Mouse (Mus musculus) neural tube, embryonic 14.5 days (tissue): ENCODE data around the gene Tyw5. TPM values are rescaled to one million over a fixed set of nuclear protein-coding genes. Genes with fewer than 3 reads are reported as not detected.

ENCODE experiments used
- ATAC-seq: fragments of 200-750 bp; cut with Nextera tagmentation; 2 replicates; pipeline ENCODE4 v1.8.0; 2017; ENCODE audit warnings: low read depth, mild to moderate bottlenecking, moderate TSS enrichment, moderate library complexity
- H3K27ac ChIP-seq: fragments of 300-500 bp; sonication (generic); 2 replicates; pipeline ENCODE4 v1.5.1; 2014; ENCODE audit warnings: low read depth, mild to moderate bottlenecking, control low read depth, low read length, moderate library complexity, mixed read lengths
- H3K27me3 ChIP-seq: fragments of 300-500 bp; sonication (generic); 2 replicates; pipeline ENCODE4 v1.6.1; 2014; ENCODE audit warnings: low read length; ENCODE audit not compliant: control insufficient read depth, insufficient read depth
- H3K36me3 ChIP-seq: fragments of 300-500 bp; sonication (generic); 2 replicates; pipeline ENCODE4 v1.6.1; 2014; ENCODE audit warnings: low read length, mixed read lengths; ENCODE audit not compliant: control insufficient read depth, insufficient read depth
- H3K4me1 ChIP-seq: fragments of 300-500 bp; sonication (generic); 2 replicates; pipeline ENCODE4 v1.6.1; 2014; ENCODE audit warnings: low read length; ENCODE audit not compliant: control insufficient read depth, insufficient read depth
- H3K4me2 ChIP-seq: fragments of 300-500 bp; sonication (generic); 2 replicates; pipeline ENCODE4 v1.6.1; 2014; ENCODE audit warnings: mild to moderate bottlenecking, low read depth, low read length, control low read depth
- H3K4me3 ChIP-seq: fragments of 300-500 bp; sonication (generic); 2 replicates; pipeline ENCODE4 v1.5.1; 2014; ENCODE audit warnings: low read depth, low read length, control low read depth, mixed read lengths
- H3K9ac ChIP-seq: fragments of 300-500 bp; sonication (generic); replicated peaks from 2 replicates; pipeline ENCODE4 v1.6.1; 2014; ENCODE audit warnings: low read depth, mild to moderate bottlenecking, control low read depth, low read length, mixed read lengths
- H3K9me3 ChIP-seq: fragments of 300-500 bp; sonication (generic); 2 replicates; pipeline ENCODE4 v1.6.1; 2016; ENCODE audit warnings: low read length; ENCODE audit not compliant: control insufficient read depth
- WGBS: fragments of 180-500 bp; shearing (Covaris S2); extraction: QIAGEN DNeasy Blood & Tissue Kit; methylation state at CpG from one replicate; pipeline ENCODE4 v1.1.7; 2014; 5-methylcytosine and 5-hydroxymethylcytosine counted together
- polyA plus RNA-seq: library from polyadenylated mRNA; unstranded; fragments of >200 nt; fragmentation: Nextera tagmentation; extraction: Ambion mirVana; gene quantifications from 2 replicates; pipeline ENCODE4 v1.2.1, GENCODE M21; 2014

Gene Tyw5
- polyA plus RNA-seq, 1 experiment from 2014 or later: 27.2 TPM

DNA sequence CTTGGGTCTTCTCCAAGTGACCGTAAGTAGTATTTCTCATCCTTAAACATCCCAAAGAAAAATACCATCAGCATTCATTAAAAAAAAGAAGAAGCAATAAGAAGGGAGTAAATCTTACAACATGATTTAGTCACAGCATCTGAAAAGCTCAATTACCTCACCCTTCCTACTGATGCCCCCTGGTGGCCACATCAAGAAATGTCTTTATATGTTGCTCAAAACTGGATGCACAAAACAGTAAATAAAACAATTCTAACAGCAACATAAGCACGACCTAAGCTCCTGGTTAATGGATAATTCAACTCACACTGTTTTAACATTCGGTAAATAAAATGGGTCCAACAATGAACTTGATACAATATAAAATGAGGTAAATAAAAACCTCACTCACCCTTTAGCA lies 12.8 kb downstream of the Tyw5 start:
- H3K27me3 ChIP-seq: no peaks in the 10 kb centered on the region
- H3K4me2 ChIP-seq: no peak overlapping the region
- H3K9ac ChIP-seq: no peak overlapping the region
- 73% methylated on average over 3 of the region's 3 CpGs for WGBS
- no peak overlapping the region for H3K4me3 ChIP-seq
- H3K4me1 ChIP-seq: no peaks in the 10 kb centered on the region
- H3K27ac ChIP-seq: no peak overlapping the region
- ATAC-seq: 0 out of 2 replicates have a peak, but pooled peaks have one; percentile 4
- peaks cover 5% of the 10 kb centered on the region; the same call in 1 of the 2 replicates for H3K36me3 ChIP-seq
- H3K9me3 ChIP-seq: no peaks in the 10 kb centered on the region

DNA sequence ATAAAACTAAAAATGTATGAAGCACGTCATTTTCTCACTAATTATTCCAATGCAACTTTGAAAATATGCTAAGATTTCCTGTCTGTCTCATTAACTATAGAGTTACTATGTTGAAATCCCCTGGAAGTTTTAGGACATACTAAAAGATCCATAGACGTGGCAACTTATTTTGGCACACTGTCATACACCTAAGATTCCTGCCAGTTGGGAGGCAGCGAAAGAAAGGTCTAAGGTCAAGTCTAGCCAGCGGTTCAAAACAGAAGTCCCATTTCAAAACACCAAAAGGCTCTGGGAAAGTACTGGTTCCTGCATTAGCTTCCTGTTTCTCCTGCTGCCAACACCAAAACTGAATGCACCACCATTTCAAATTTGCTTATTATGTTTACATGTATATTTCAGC lies 14.5 kb downstream of the Tyw5 start:
- Histone ChIP-seq H3K9me3 (no peaks in the 10 kb centered on the region), H3K4me1 (no peaks in the 10 kb centered on the region), H3K4me3 (no peak overlapping the region), H3K36me3 (peaks cover 5% of the 10 kb centered on the region; the same call in 1 of the 2 replicates), H3K27me3 (no peaks in the 10 kb centered on the region), H3K4me2 (no peak overlapping the region), H3K27ac (no peak overlapping the region), H3K9ac (no peak overlapping the region)
- WGBS: 85% methylated on average over 4 of the region's 4 CpGs
- ATAC-seq: no peak

DNA sequence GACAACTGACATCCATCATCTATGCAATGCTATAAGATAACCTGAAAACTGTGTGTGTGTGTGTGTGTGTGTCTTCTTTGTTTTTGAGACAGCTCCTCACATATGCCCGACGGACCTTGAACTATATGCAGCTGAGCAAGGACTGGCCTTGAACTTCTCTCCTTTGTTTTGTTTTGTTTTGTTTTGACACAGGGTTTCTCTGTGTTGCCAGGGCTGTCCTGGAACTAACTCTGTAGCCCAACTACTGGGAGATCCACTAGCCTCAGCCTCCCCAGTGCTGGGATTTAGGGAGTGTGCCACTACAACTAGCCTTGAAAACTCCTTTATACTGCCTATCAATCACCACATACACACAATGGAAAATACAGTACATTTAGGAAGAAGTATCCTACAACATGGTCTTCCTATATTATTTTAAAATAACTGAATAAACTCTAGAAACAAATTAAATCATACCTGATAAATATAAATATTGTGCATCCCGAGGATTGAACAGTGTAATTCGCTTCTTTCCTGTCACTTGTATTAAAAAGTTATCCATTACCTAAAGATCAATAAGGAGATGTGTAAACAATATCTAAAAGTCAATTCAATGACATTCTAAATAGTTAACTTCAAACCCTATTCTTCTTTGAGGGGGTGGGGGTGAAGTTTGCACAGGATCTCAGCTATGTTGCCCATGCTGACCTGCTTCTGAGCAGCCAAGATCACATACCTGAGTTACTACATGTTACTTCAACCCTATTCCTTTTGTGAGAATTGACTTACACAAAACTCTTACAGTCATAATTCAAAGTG lies 15.7 kb downstream of the Tyw5 start:
- Histone ChIP-seq H3K27me3 (no peaks in the 10 kb centered on the region), H3K27ac (no peak overlapping the region), H3K4me3 (no peak overlapping the region), H3K9ac (no peak overlapping the region), H3K4me2 (no peak overlapping the region), H3K36me3 (peaks cover 5% of the 10 kb centered on the region; the same call in 1 of the 2 replicates), H3K4me1 (no peaks in the 10 kb centered on the region), H3K9me3 (no peaks in the 10 kb centered on the region)
- WGBS: 96% methylated on average over 4 of the region's 4 CpGs
- ATAC-seq: no peak

DNA sequence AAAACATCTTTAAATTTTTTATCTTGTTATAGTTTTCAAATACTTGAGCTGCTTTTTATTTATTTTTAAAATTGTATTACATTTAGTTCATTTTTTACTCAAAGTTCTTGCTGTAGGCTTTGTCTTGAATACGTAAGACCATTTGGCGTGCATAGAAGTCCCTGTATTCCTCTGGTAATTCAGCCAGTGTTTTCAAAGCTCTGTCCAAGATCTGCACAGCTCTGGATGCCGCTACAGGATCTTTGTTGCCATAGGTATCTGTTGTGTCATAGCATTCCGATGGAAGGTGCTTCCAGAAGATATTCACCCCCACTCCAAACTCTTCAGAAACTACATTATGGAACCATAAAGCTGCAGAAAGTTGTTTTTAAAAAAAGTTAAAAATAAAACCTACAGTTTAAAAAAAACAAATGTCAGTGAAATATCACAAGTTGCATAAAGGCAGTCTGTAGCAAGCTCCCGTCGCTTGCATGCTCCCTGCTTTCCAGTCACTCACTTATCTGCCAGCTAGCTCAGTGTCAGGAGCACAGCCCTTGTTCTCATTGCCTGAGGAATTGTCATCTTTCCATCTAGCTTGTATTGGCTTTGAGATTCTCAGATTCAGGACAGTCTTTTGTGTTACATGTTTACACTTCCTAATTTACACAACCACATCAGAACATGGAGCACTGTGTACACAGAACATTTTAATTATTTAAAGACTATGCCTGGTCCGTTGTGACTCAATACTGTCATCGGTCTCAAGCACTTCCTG lies 18.3 kb downstream of the Tyw5 start:
- Histone ChIP-seq H3K27me3 (no peaks in the 10 kb centered on the region), H3K4me3 (no peak overlapping the region), H3K27ac (peak overlapping the region; percentile 55), H3K9me3 (no peaks in the 10 kb centered on the region), H3K36me3 (0 out of 2 replicates have a peak, but pooled peaks cover 3% of the 10 kb centered on the region), H3K9ac (no peak overlapping the region), H3K4me2 (no peak overlapping the region), H3K4me1 (no peaks in the 10 kb centered on the region)
- peak; percentile 47; the same call in 1 of the 2 replicates for ATAC-seq
- 82% methylated on average over 8 of the region's 8 CpGs for WGBS

DNA sequence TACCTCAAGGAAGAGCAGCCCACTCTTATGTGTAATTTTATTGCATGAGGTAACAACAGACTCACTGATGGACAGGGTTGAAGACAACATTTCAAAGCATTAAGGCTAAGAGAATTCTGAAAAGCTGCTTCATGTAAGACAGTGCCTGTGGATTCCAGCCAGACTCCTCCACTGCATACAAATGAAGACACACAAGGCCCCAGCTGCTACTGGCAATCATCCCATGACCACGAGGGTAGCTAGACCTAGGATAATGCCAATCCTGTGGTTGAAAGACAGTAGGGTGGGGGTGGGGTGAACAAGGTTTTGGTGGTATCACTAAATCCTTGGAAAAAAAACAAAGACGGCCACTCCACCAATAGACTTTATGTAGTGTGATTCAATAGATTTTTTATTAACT lies 19.0 kb downstream of the Tyw5 start:
- Histone ChIP-seq H3K27ac (0 out of 2 replicates have a peak overlapping the region, but pooled peaks have one; percentile 22), H3K9me3 (no peaks in the 10 kb centered on the region), H3K4me1 (no peaks in the 10 kb centered on the region), H3K36me3 (no peaks in the 10 kb centered on the region), H3K27me3 (no peaks in the 10 kb centered on the region), H3K9ac (no peak overlapping the region), H3K4me3 (no peak overlapping the region), H3K4me2 (no peak overlapping the region)
- 40% methylated on average over 2 of the region's 2 CpGs for WGBS
- ATAC-seq: peak; percentile 96

DNA sequence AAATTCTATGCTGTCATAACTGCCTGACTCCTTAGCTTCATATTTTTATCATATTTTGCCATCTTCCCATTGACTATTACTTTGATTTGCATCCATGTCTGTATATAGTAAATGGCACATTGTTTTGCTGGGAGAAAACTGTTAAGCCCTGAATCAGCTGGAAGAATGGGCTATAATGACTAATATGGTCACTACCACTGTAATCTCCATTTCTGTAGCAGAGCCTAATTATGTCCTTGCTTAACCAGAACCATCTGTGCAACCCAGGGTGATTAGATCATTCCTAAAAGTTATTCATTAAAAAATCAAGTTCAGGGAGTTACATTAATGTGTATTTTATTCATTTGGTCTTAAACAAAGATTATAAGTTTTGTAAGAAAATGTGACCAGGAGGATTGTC lies 20.4 kb downstream of the Tyw5 start:
- H3K4me2 ChIP-seq: no peak overlapping the region
- H3K9ac ChIP-seq: no peak overlapping the region
- ATAC-seq: no peak
- H3K4me3 ChIP-seq: no peak overlapping the region
- H3K27ac ChIP-seq: no peak overlapping the region
- H3K4me1 ChIP-seq: no peaks in the 10 kb centered on the region
- no peaks in the 10 kb centered on the region for H3K36me3 ChIP-seq
- no peaks in the 10 kb centered on the region for H3K27me3 ChIP-seq
- H3K9me3 ChIP-seq: no peaks in the 10 kb centered on the region

DNA sequence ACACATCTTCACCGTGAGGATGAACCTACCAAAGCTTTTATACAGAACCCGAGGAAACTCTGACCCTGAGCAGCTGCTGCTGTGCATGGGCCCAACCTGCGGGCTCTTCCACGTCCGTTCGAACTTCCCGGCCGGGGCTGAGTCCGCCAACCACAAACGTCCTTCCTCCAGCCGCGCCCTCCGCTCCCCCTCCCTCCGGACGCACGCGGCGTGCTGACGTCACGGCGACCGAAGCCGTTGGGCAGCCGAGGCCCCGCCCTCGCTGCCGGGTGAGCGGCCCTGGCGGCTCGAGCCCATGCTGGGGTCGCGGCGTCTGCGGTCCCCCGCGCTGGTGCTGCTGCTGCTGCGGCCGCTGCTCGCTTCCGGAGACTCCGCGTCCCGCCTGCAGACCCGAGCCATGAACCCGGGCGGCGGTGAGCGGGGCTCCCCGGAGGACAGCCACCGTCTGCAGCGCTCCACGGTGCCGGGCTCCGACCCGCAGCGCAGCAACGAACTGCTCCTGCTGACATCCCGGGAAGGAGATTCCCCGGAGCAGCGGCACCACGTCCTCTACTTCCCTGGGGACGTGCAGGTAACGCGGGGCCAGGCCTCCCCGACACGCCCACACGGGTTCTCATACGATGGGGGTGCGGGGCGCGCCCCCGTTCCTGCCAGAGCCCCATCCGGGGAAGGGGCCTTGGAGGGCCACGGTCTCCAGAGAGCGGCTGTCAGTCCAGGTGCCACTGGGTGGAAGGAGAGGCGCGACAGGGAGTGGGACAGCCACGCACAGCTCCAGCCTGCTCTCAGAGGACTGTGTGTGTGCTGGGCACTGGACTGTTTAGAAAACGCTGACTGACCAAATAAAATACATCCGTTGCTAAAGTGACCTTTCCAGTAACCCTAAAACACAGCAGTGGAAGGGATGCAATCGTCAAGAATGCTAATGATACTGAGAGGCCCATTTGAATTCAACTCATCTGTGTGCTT lies 29.2 kb downstream of the Tyw5 start, which contains the start of gene 1700066M21Rik:
Gene 1700066M21Rik, plus strand, starts transcription at position 245 of the 966 bp plus-strand sequence.
- H3K9me3 ChIP-seq: no peaks in the 10 kb centered on the region
- peak within 1 kb of the TSS; percentile 89 for H3K27ac ChIP-seq
- H3K36me3 ChIP-seq: no peaks in the 10 kb centered on the region
- peak; percentile 98 for ATAC-seq
- H3K4me3 ChIP-seq: peak within 1 kb of the TSS; percentile 94
- H3K4me2 ChIP-seq: peak within 1 kb of the TSS; percentile 83
- peak within 1 kb of the TSS; percentile 93 for H3K9ac ChIP-seq
- H3K4me1 ChIP-seq: peaks cover 3% of the 10 kb centered on the region; the same call in 1 of the 2 replicates
- under 1% methylated on average over 75 of the region's 81 CpGs for WGBS
- 0 out of 2 replicates have a peak, but pooled peaks cover 2% of the 10 kb centered on the region for H3K27me3 ChIP-seq

DNA sequence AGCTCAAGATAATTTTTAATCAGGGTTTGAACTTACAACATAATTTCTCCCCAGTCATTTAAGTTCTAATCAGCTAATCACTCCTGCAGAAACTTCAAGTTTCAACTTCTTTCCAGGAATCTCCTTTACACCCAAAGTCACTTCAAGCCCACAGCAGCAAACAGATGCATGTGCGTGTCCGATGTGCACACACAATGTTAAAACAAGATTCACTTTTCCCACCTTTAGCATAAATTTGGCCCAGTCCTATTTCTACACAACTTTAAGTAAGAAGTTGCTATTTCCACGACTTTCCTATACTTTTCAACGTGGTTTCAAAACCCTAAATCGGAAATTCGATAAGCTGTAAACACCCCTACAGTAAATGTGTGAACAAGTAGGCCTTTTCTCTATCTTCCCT lies 30.1 kb downstream of the Tyw5 start:
- H3K27ac ChIP-seq: no peak overlapping the region
- no peaks in the 10 kb centered on the region for H3K9me3 ChIP-seq
- no peak overlapping the region for H3K4me3 ChIP-seq
- H3K27me3 ChIP-seq: 0 out of 2 replicates have a peak, but pooled peaks cover 2% of the 10 kb centered on the region
- no peaks in the 10 kb centered on the region for H3K36me3 ChIP-seq
- peak overlapping the region; percentile 34 for H3K4me2 ChIP-seq
- no peak overlapping the region for H3K9ac ChIP-seq
- no peak for ATAC-seq
- WGBS: 74% methylated on average over 6 of the region's 6 CpGs
- peaks cover 3% of the 10 kb centered on the region; the same call in 1 of the 2 replicates for H3K4me1 ChIP-seq
